Mouse (Mus musculus) heart, adult 2 months (tissue): ENCODE results near the gene Banf2. TPM values are rescaled to one million over a fixed set of nuclear protein-coding genes. Genes with fewer than 3 reads are reported as not detected.

Source experiments
- DNase-seq, 2 experiments: peaks; one replicate each; pipeline ENCODE4 v3.0.0; 2021
- H3K27ac ChIP-seq: fragments of 200-600 bp; 2 replicates; pipeline ENCODE4 v1.8.1; 2022
- H3K27me3 ChIP-seq: fragments of 200-500 bp; 2 replicates; pipeline ENCODE4 v1.6.1; 2012; ENCODE audit warnings: mild to moderate bottlenecking, low read length, inconsistent platforms, mixed read lengths; ENCODE audit not compliant: control insufficient read depth, insufficient read depth
- H3K36me3 ChIP-seq: fragments of 200-500 bp; 2 replicates; pipeline ENCODE4 v1.6.1; 2012; ENCODE audit warnings: low read length, inconsistent platforms; ENCODE audit not compliant: control insufficient read depth, insufficient read depth
- H3K4me1 ChIP-seq: fragments of 200-500 bp; 2 replicates; pipeline ENCODE4 v1.6.1; 2011; ENCODE audit warnings: low read length; ENCODE audit not compliant: control insufficient read depth, insufficient read depth
- H3K4me3 ChIP-seq: fragments of 200-600 bp; 2 replicates; pipeline ENCODE4 v1.8.1; 2022
- H3K79me2 ChIP-seq: fragments of 200-500 bp; replicated peaks from 2 replicates; pipeline ENCODE4 v1.6.1; 2012; ENCODE audit warnings: mild to moderate bottlenecking, inconsistent platforms, low read length, moderate library complexity, mixed read lengths; ENCODE audit not compliant: control insufficient read depth, insufficient read depth
- H3K9ac ChIP-seq: fragments of 200-500 bp; 2 replicates; pipeline ENCODE4 v1.6.1; 2012; ENCODE audit warnings: low read depth, mild to moderate bottlenecking, control low read depth, inconsistent platforms, low read length, mixed read lengths
- CTCF ChIP-seq: fragments of 200-600 bp; IDR thresholded peaks from 2 replicates; pipeline ENCODE4 v1.8.1; 2022; ENCODE audit warnings: antibody characterized with exemption, mild to moderate bottlenecking, moderate library complexity
- EP300 ChIP-seq: fragments of 200-500 bp; IDR thresholded peaks from 2 replicates; pipeline ENCODE4 v1.6.1; 2011; ENCODE audit warnings: low read depth, low read length, control low read depth; ENCODE audit not compliant: insufficient read depth
- POLR2A ChIP-seq: fragments of 200-500 bp; IDR thresholded peaks from 2 replicates; pipeline ENCODE4 v1.6.1; 2011; ENCODE audit warnings: mild to moderate bottlenecking, low read depth, low read length, control low read depth; ENCODE audit not compliant: insufficient read depth
- WGBS: fragments of 180-500 bp; shearing (Covaris S2); methylation state at CpG from one replicate; pipeline ENCODE4 v1.1.7; 2018; 5-methylcytosine and 5-hydroxymethylcytosine counted together
- intact Hi-C: fragments of 180-260 bp; cut with DNase I; formaldehyde crosslinking; loops from one replicate; pipeline ENCODE4 v1.15.1; 2025
- polyA plus RNA-seq: library from polyadenylated mRNA; depleted of rRNA; stranded (reverse); fragments of >200 nt; gene quantifications from 2 replicates; pipeline ENCODE4 v1.2.3, GENCODE M21; 2012
- total RNA-seq, 2 experiments: library from RNA; stranded (reverse); gene quantifications; 2 replicates each; pipeline ENCODE4 v1.2.3; 2021

Banf2 gene
- total and polyA plus RNA-seq, 3 experiments: not detected

DNA sequence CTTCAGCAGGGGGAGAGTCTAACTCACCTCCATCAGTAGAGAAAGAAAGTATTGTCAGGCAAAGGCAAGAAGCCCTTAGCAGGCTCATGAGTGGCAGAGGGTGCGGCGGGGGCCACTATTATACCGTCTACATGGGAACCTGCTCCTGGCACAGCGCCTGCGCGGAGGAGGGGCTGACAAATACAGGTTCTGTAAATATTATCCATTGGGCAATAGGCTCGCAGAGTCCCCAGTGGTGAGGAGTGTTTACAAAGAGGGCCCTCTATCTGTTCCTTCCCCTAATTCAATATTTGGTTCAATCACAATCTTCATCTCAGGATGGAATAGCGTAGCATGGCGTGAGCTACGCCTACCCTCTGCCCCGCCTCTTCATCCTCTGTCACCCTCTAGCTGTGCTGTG is 18.8 kb upstream of the Banf2 start:
- no peak overlapping the region for H3K4me3 ChIP-seq
- H3K79me2 ChIP-seq: no peaks in the 10 kb centered on the region
- no peak overlapping the region for H3K27ac ChIP-seq
- H3K4me1 ChIP-seq: peaks cover 5% of the 10 kb centered on the region
- H3K36me3 ChIP-seq: peaks cover 2% of the 10 kb centered on the region; the same call in 1 of the 2 replicates
- H3K27me3 ChIP-seq: no peaks in the 10 kb centered on the region
- 89% methylated on average over 11 of the region's 11 CpGs for WGBS
- intact Hi-C loops: loop anchor here (5.0 to 10.0 kb wide), 2 partner anchors 73 to 151 kb away; no protein-coding TSS in a partner anchor
- no peak for TF ChIP-seq EP300
- TF ChIP-seq POLR2A: no peak
- TF ChIP-seq CTCF: no peak
- DNase-seq: peak in 1 of 2 experiments; percentile 12
- H3K9ac ChIP-seq: no peak overlapping the region

DNA sequence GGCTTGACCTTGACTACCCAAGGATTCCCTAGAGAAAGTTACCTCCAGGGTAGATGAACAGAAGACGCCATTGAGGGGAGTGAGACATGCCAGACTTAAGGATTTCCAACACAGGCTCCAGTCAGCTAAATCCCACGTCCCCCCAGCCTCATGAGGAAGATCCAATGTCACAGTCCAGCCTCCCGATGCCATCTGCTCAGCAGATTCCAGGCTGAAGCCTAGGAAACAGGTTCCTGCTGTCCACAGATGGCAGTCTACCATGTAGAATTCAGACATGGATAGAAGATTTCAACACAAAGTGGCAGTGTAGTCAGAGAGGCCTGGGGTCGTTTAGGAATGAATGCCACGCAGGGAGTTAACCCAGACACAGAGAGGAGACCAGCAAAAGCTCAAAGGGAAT is 18.4 kb upstream of the Banf2 start:
- intact Hi-C loops: loop anchor here (5.0 to 10.0 kb wide), 2 partner anchors 73 to 150 kb away; no protein-coding TSS in a partner anchor
- Histone ChIP-seq H3K4me1 (peaks cover 3% of the 10 kb centered on the region), H3K9ac (no peak overlapping the region), H3K4me3 (no peak overlapping the region), H3K36me3 (no peaks in the 10 kb centered on the region), H3K27me3 (no peaks in the 10 kb centered on the region), H3K79me2 (no peaks in the 10 kb centered on the region), H3K27ac (no peak overlapping the region)
- 66% methylated on average over 5 of the region's 5 CpGs for WGBS
- DNase-seq: peak in 1 of 2 experiments; percentile 9
- TF ChIP-seq EP300 (no peak), CTCF (no peak), POLR2A (no peak)

DNA sequence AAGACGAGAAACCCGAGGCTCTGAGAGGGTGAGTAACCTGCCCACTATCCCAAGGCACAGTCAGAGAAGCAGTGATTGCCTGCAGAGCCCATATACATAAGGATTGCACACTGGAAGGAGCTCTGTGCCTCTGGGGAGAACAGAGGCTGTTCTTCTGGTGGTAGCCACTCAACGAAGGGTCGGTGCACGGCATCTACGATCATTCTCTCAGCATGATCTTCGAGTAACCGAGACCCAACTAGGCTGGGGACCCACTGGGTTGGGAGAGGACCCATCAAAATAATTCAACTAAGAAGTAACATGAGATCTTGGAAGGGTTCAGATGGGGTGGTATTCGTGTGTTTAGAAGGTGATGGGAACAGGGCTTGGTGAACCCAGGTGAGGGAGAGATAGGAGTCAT is 17.0 kb upstream of the Banf2 start:
- Histone ChIP-seq H3K4me1 (no peaks in the 10 kb centered on the region), H3K36me3 (no peaks in the 10 kb centered on the region), H3K9ac (no peak overlapping the region), H3K27ac (no peak overlapping the region), H3K79me2 (no peaks in the 10 kb centered on the region), H3K4me3 (no peak overlapping the region), H3K27me3 (no peaks in the 10 kb centered on the region)
- TF ChIP-seq CTCF: no peak
- TF ChIP-seq EP300: no peak
- TF ChIP-seq POLR2A: no peak
- no peak for DNase-seq
- intact Hi-C loops: loop anchor here (10.0 kb wide), 1 partner anchor 149 kb away; no protein-coding TSS in a partner anchor
- WGBS: 86% methylated on average over 9 of the region's 9 CpGs

DNA sequence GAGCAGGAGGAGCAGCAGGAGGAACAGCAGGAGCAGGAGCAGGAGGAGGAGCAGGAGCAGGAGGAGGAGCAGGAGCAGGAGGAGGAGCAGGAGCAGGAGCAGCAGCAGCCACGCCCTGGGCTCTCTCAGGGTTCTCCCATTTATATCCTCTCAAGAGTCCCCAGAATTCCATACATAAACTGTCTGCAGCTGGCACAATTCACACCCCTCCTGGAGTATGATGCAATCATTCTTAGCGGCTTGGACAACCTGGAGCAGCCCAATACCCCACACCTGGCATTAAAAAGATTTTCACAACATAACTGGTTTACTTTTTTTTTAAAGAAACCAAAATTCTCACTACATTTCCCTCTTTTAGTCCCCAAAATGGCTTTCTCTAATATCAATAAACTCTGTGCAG is 12.9 kb upstream of the Banf2 start:
- Histone ChIP-seq H3K4me1 (no peaks in the 10 kb centered on the region), H3K36me3 (no peaks in the 10 kb centered on the region), H3K27ac (no peak overlapping the region), H3K79me2 (no peaks in the 10 kb centered on the region), H3K4me3 (no peak overlapping the region), H3K9ac (no peak overlapping the region), H3K27me3 (no peaks in the 10 kb centered on the region)
- 72% methylated on average over 2 of the region's 2 CpGs for WGBS
- DNase-seq: no peak
- intact Hi-C loops: loop anchor here (10.0 kb wide), 1 partner anchor 145 kb away; no protein-coding TSS in a partner anchor
- TF ChIP-seq CTCF (no peak), POLR2A (no peak), EP300 (no peak)

DNA sequence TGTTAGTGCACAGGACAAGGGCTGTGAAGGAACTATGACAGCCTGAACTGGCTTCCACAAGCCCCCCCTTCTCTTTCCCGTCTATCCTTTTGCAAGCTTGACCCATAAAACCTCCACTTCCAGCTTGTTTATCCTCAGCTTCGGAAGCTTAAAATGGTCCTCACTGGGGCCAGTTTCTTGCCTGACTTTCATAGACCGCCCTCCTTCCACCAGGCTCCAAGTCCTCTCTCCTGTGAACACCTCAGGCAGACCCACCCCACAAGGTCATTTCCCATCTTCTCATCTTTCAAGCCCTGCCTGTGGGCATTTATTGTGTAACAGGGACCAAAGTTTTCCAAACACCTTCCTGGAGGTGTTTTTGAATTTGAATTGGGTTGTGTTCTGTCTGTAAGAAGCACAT is 10.4 kb upstream of the Banf2 start:
- Histone ChIP-seq H3K4me1 (no peaks in the 10 kb centered on the region), H3K4me3 (no peak overlapping the region), H3K27me3 (no peaks in the 10 kb centered on the region), H3K36me3 (no peaks in the 10 kb centered on the region), H3K27ac (no peak overlapping the region), H3K79me2 (no peaks in the 10 kb centered on the region), H3K9ac (no peak overlapping the region)
- DNase-seq: no peak
- TF ChIP-seq EP300 (no peak), CTCF (no peak), POLR2A (no peak)
- 92% methylated on average over 3 of the region's 3 CpGs for WGBS
- intact Hi-C loops: no loop called here

DNA sequence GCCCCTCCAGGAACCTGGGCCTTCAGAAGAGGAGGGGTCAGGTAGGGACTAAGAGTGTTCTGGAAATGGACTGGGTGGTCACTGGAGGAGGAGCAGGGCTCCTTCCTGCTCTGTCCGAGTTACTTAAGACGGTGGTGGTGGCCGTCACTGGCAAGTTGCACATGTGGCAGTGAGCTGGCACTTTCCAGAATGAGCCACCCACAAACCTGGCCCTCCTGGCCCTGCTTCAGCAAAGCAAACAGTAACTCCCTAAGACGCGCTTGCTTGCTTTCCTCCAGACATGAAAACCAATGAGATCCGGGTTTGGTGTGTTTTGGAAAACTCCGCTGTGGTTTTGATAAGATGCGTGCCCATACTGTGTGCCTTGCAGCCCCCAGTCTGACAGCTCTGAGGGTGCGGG is 7.5 kb upstream of the Banf2 start:
- H3K4me3 ChIP-seq: no peak overlapping the region
- 69% methylated on average over 9 of the region's 9 CpGs for WGBS
- no peak overlapping the region for H3K27ac ChIP-seq
- no peak for TF ChIP-seq EP300
- no peak for TF ChIP-seq POLR2A
- TF ChIP-seq CTCF: no peak
- H3K9ac ChIP-seq: no peak overlapping the region
- no peaks in the 10 kb centered on the region for H3K36me3 ChIP-seq
- intact Hi-C loops: no loop called here
- H3K27me3 ChIP-seq: no peaks in the 10 kb centered on the region
- DNase-seq: no peak
- H3K4me1 ChIP-seq: no peaks in the 10 kb centered on the region
- no peaks in the 10 kb centered on the region for H3K79me2 ChIP-seq
